Mouse (Mus musculus) embryonic fibroblast, embryonic 13.5 days (primary cell): ENCODE data around the gene Bbs9. TPM values are rescaled to one million over a fixed set of nuclear protein-coding genes. Genes with fewer than 3 reads are reported as not detected.

Source experiments
- H3K27ac ChIP-seq: 2 replicates; pipeline ENCODE4 v1.5.1; 2012; ENCODE audit warnings: low read length, control low read depth, inconsistent platforms; ENCODE audit not compliant: insufficient read depth
- H3K4me1 ChIP-seq: 2 replicates; pipeline ENCODE4 v1.6.1; 2011; ENCODE audit warnings: low read length; ENCODE audit not compliant: control insufficient read depth, insufficient read depth
- H3K4me3 ChIP-seq: 2 replicates; pipeline ENCODE4 v1.5.1; 2011; ENCODE audit warnings: mild to moderate bottlenecking, control low read depth, low read length; ENCODE audit not compliant: insufficient read depth
- CTCF ChIP-seq: IDR thresholded peaks from 2 replicates; pipeline ENCODE4 v1.5.1; 2011; ENCODE audit warnings: mild to moderate bottlenecking, control low read depth, low read length, moderate library complexity, borderline replicate concordance; ENCODE audit not compliant: insufficient read depth
- POLR2A ChIP-seq: IDR thresholded peaks from 2 replicates; pipeline ENCODE4 v1.6.1; 2011; ENCODE audit warnings: low read depth, mild to moderate bottlenecking, control low read depth, low read length, moderate library complexity
- polyA plus RNA-seq: library from polyadenylated mRNA; stranded (reverse); fragments of >200 nt; gene quantifications from 2 replicates; pipeline ENCODE4 v1.2.4, GENCODE M21; 2011; ENCODE audit warnings: low read depth; ENCODE audit not compliant: missing spikeins, insufficient read length

Gene Bbs9
- polyA plus RNA-seq, 1 experiment: 8.8 TPM

GRCm38 (mm10) chr9:22624966-22625365 is 149.5 kb downstream of the Bbs9 start:
- Histone ChIP-seq H3K4me3 (no peak overlapping the region), H3K27ac (no peak overlapping the region), H3K4me1 (no peaks in the 10 kb centered on the region)
- no peak for TF ChIP-seq POLR2A
- TF ChIP-seq CTCF: peak; percentile 40; the same call in 1 of the 2 replicates

DNA sequence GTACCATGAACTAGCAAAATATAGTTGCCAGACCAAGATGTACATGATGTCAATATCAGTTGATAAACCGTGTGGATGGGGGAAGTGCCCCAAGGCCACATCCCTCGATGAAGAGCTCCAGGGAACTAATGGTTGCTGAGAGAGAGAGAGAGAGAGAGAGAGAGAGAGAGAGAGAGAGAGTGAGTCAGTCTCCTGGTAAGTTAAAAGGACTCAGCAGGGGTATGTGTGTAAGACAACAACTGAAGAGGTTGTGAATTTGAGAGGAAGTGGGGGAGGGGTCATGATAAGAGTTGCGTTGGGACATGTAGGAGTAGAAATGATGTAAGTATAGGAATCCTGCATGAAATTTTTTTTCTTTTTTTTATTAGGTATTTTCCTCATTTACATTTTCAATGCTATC is 150.5 kb downstream of the Bbs9 start:
- Histone ChIP-seq H3K4me3 (no peak overlapping the region), H3K4me1 (no peaks in the 10 kb centered on the region), H3K27ac (no peak overlapping the region)
- TF ChIP-seq CTCF (no peak), POLR2A (no peak)

DNA sequence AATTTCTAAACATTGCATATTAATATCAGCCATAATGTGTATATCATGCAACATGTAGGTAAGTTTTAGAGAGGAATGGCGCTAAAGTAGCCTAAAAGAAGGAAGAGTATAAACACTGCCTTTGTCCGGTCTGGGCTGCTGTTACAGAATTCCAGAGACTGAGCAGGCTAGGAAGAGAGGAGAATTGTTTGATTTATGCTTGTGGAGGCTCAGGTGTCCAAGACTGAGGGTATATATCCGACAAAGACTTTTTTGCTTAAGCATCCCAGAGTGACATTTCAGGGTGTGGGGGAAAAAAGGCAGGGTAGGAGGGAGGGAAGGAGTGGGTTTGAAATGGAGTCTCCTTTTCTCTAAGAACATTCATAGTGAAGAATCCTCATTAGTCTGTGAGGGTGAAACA is 152.4 kb downstream of the Bbs9 start:
- TF ChIP-seq CTCF: no peak
- no peak for TF ChIP-seq POLR2A
- Histone ChIP-seq H3K4me3 (no peak overlapping the region), H3K27ac (no peak overlapping the region), H3K4me1 (no peaks in the 10 kb centered on the region)

DNA sequence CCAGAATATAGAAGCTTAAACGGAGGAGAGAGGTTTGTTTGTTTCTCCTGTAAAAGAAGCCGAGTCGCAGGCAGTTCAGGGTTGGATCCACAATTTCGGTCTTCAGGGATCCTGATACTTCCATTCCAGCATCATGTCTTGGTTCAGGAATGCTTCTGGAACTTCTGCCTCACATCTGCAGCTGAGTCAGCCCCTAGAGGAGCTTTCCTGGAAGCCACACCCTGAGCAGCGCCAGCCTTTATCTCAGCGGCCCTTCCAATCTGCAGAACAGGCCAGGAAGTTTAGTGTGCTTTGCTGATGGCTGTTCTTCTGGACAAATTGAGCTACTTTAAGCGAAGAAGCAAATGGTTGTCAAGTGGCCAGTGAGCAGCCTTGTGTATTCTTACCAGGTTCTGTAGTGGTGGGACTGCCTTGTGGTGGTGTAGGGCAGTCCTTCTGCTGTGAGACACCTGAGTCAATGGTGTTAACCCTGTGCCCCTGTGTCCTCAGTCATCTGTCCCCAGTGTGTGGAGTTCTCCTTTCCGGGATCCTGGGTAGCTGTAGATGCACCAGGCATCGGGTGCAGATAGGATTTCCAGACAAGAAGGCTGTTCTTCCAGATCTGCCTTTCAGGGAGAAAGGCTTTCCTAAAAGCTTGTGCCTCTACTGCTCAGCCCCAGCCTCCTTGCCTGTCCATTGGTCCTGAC is 157.4 kb downstream of the Bbs9 start:
- H3K4me1 ChIP-seq: no peaks in the 10 kb centered on the region
- no peak overlapping the region for H3K4me3 ChIP-seq
- no peak overlapping the region for H3K27ac ChIP-seq
- TF ChIP-seq POLR2A (no peak), CTCF (no peak)

- no peak for TF ChIP-seq CTCF
- no peak for TF ChIP-seq POLR2A
- no peak overlapping the region for H3K4me3 ChIP-seq
- H3K4me1 ChIP-seq: no peaks in the 10 kb centered on the region
- no peak overlapping the region for H3K27ac ChIP-seq
Measured at GRCm38 (mm10) chr9:22638502-22638901, 163.0 kb downstream of the Bbs9 start.

- H3K4me3 ChIP-seq: no peak overlapping the region
- no peaks in the 10 kb centered on the region for H3K4me1 ChIP-seq
- TF ChIP-seq POLR2A: no peak
- no peak for TF ChIP-seq CTCF
- H3K27ac ChIP-seq: no peak overlapping the region
Measured at GRCm38 (mm10) chr9:22640683-22641431, 165.3 kb downstream of the Bbs9 start.

DNA sequence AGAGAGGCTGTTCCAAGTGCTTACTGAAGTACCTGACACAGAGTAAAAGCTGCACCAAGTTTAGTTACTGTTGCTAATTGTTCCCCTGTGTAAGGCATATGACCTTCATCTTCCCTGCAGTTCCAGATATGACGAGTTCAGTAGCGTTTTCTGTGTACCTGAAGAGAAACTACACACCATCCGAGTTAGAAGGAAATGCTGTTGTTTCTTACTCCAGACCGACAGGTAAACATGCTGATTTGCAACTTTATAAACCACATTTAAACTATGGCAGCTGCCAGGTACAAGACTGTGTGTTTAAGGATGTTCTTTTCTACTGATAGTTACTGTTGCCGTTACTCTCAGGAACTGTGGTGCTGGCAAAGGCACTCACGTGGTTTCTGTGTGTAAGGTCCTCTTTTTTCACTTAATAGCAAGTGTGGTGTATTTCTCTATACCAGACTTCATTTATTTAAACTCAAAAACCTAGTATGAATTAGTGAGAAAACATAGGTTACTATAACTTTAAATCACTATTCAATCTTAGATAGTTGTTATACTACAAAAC is 170.4 kb downstream of the Bbs9 start:
- Histone ChIP-seq H3K4me3 (no peak overlapping the region), H3K4me1 (no peaks in the 10 kb centered on the region), H3K27ac (no peak overlapping the region)
- TF ChIP-seq POLR2A (no peak), CTCF (no peak)

DNA sequence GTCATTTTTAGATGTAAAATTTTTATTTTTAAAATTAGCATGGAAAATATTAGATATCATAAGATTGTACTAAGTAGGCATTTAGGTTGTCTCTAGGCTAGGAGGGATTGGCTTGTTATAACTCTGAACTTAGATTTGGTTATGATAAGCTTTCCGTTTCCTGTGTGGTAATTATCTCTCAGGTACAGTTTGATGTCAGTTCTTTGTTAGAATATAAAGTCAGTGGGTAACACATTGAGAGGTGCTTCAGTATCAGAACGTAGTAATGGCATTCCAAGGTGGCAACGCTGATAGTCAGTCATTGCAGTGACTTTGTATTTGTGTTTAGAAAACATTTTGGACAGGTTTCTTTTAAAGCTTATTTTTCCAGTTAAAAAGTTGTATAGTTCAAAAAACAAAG is 170.9 kb downstream of the Bbs9 start:
- no peaks in the 10 kb centered on the region for H3K4me1 ChIP-seq

DNA sequence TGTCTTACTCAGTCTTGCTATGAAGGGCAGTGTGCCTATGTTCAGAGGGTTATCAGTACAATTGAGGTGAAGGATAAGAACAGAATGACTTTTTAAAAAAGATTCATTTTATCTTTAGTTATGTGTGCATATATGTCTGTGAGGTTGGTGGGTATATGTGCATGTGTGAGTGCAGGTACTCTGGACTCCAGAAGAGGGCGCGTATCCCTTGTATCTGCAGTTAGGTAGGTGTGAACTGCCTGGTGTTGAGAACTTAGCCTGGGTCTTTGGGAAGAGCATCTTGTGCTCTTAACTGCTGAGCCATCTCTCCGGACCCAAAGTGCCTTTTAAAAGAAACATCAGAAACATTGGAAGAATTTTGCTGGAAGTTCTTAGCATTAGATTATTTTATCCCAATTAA is 172.6 kb downstream of the Bbs9 start:
- Histone ChIP-seq H3K4me1 (no peaks in the 10 kb centered on the region), H3K4me3 (no peak overlapping the region), H3K27ac (no peak overlapping the region)
- TF ChIP-seq POLR2A (no peak), CTCF (no peak)

More for the DNA sequence above, 170.9 kb downstream of the Bbs9 start:
- no peak overlapping the region for H3K4me3 ChIP-seq
- TF ChIP-seq CTCF: no peak
- H3K27ac ChIP-seq: no peak overlapping the region

GRCm38 (mm10) chr9:22649606-22650005 is 174.1 kb downstream of the Bbs9 start:
- Histone ChIP-seq H3K27ac (no peak overlapping the region), H3K4me1 (no peaks in the 10 kb centered on the region), H3K4me3 (no peak overlapping the region)
- TF ChIP-seq CTCF (no peak), POLR2A (no peak)
